Mouse (Mus musculus) heart, embryonic 12.5 days (tissue): Measurements from ENCODE around the gene Pdzd8. TPM values are rescaled to one million over a fixed set of nuclear protein-coding genes. Genes with fewer than 3 reads are reported as not detected.
A peak's percentile ranks its signal among the peaks of the same experiment; 100 is the strongest.

ENCODE experiments used
- ATAC-seq: fragments of 200-750 bp; cut with Nextera tagmentation; 2 replicates; pipeline ENCODE4 v1.8.0; 2017; ENCODE audit warnings: moderate TSS enrichment, moderate library complexity; ENCODE audit not compliant: insufficient number of reproducible peaks, low FRiP score
- H3K27ac ChIP-seq: fragments of 300-500 bp; sonication (generic); 2 replicates; pipeline ENCODE4 v1.5.1; 2016; ENCODE audit warnings: mild to moderate bottlenecking, moderate library complexity; ENCODE audit not compliant: poor library complexity, severe bottlenecking
- H3K27me3 ChIP-seq: fragments of 300-500 bp; sonication (generic); replicated peaks from 2 replicates; pipeline ENCODE4 v1.6.1; 2016; ENCODE audit warnings: mild to moderate bottlenecking, moderate library complexity
- H3K36me3 ChIP-seq: fragments of 300-500 bp; sonication (generic); 2 replicates; pipeline ENCODE4 v1.6.1; 2016; ENCODE audit warnings: mild to moderate bottlenecking, moderate library complexity
- H3K4me1 ChIP-seq: fragments of 300-500 bp; sonication (generic); replicated peaks from 2 replicates; pipeline ENCODE4 v1.6.1; 2016; ENCODE audit warnings: mild to moderate bottlenecking
- H3K4me2 ChIP-seq: fragments of 300-500 bp; sonication (generic); 2 replicates; pipeline ENCODE4 v1.6.1; 2016; ENCODE audit warnings: mild to moderate bottlenecking, moderate library complexity
- H3K4me3 ChIP-seq: fragments of 300-500 bp; sonication (generic); 2 replicates; pipeline ENCODE4 v1.5.1; 2016; ENCODE audit warnings: mild to moderate bottlenecking
- H3K9ac ChIP-seq: fragments of 300-500 bp; sonication (generic); 2 replicates; pipeline ENCODE4 v1.6.1; 2016; ENCODE audit warnings: mild to moderate bottlenecking, moderate library complexity
- H3K9me3 ChIP-seq: fragments of 300-500 bp; sonication (generic); replicated peaks from 2 replicates; pipeline ENCODE4 v1.6.1; 2016; ENCODE audit warnings: mild to moderate bottlenecking, moderate library complexity
- WGBS: fragments of 180-500 bp; shearing (Covaris S2); methylation state at CpG from one replicate; pipeline ENCODE4 v1.1.7; 2016; 5-methylcytosine and 5-hydroxymethylcytosine counted together
- polyA plus RNA-seq: library from polyadenylated mRNA; unstranded; fragments of >200 nt; fragmentation: Nextera tagmentation; extraction: Ambion mirVana; gene quantifications from 2 replicates; pipeline ENCODE4 v1.2.1, GENCODE M21; 2016

Gene Pdzd8
- polyA plus RNA-seq, 1 experiment from 2014 or later, result 14.1 TPM

DNA sequence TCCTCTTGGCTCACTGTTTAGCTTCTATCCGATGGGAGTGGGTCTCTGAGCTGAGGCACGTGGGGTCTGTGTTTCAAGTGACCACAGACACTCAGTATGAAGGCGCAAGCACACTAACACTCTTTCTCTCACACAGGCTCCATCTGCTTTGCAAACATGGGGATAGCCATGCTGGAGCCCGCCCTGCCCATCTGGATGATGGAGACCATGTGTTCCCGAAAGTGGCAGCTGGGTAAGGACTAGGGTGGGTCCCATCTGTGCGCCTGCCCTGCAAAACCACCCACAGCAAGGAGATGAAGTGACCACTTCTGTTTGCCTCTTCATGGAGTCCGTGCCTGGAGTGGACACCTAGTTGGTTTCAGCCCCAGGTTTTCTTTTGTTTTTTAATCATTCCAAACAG lies 69.2 kb downstream of the Pdzd8 start:
- no peak for ATAC-seq
- WGBS, result 86% methylated on average over 7 of the region's 7 CpGs
- H3K9ac ChIP-seq, result no peak overlapping the region
- H3K4me3 ChIP-seq, result no peak overlapping the region
- no peaks in the 10 kb centered on the region for H3K4me1 ChIP-seq
- H3K4me2 ChIP-seq, result no peak overlapping the region
- no peaks in the 10 kb centered on the region for H3K27me3 ChIP-seq
- H3K9me3 ChIP-seq, result no peaks in the 10 kb centered on the region; the same call in 1 of the 2 replicates
- H3K36me3 ChIP-seq, result peaks cover 9% of the 10 kb centered on the region
- no peak overlapping the region for H3K27ac ChIP-seq

DNA sequence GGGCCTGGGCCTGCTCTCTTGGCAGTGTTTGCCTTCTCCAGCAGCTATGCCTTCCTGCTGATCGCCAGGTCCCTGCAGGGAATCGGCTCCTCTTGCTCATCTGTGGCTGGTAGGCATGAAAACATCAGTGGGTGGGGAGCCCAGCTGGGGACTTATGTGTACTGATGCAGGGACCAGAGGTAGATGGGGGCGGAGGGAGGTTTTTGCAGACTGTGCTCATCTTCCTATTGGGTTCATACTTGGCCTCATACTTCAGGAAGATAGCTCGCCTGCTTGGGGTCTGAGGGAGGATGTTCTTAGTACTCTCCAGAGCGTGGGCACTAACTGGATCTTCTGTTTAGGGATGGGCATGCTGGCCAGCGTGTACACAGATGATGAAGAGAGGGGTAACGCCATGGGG lies 72.4 kb downstream of the Pdzd8 start:
- Histone ChIP-seq H3K4me2 (no peak overlapping the region), H3K4me1 (no peaks in the 10 kb centered on the region), H3K4me3 (no peak overlapping the region), H3K9me3 (no peaks in the 10 kb centered on the region), H3K36me3 (no peaks in the 10 kb centered on the region), H3K27me3 (no peaks in the 10 kb centered on the region), H3K9ac (no peak overlapping the region), H3K27ac (no peak overlapping the region)
- ATAC-seq, result no peak
- WGBS, result 82% methylated on average over 7 of the region's 7 CpGs

DNA sequence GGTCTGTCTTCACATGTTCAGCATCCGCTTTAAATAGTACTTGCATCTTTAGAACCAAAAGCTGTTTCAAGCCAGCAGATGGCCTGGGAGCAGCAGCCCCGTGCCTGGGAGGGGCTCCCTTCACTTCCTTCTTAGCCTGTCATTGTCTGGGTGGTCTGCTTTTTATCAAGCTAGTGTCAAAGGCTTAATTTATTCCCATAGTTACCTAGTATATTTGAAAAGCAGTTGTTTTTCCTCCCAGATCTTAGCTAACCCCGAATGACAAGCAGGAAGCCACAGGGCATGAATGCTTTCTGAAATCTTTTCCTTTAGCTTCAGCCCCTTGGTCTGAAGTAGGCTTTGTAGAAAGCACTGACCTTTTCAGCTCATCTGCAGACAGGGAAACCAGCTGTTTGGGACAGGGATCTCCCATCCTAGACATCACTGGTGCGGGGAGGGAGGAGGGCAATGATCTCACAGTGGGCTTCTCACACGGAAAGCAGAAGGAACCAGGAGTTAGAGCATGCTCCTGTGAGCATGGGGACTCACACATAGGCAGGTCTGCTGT lies 78.1 kb downstream of the Pdzd8 start:
- Histone ChIP-seq H3K9ac (no peak overlapping the region), H3K4me3 (no peak overlapping the region), H3K4me2 (peak overlapping the region; percentile 41), H3K36me3 (no peaks in the 10 kb centered on the region), H3K9me3 (no peaks in the 10 kb centered on the region), H3K4me1 (peaks cover 12% of the 10 kb centered on the region), H3K27me3 (peaks cover 20% of the 10 kb centered on the region), H3K27ac (peak overlapping the region; percentile 20; the same call in 1 of the 2 replicates)
- WGBS, result 8% methylated on average over 5 of the region's 5 CpGs
- peak; percentile 68; the same call in 1 of the 2 replicates for ATAC-seq

DNA sequence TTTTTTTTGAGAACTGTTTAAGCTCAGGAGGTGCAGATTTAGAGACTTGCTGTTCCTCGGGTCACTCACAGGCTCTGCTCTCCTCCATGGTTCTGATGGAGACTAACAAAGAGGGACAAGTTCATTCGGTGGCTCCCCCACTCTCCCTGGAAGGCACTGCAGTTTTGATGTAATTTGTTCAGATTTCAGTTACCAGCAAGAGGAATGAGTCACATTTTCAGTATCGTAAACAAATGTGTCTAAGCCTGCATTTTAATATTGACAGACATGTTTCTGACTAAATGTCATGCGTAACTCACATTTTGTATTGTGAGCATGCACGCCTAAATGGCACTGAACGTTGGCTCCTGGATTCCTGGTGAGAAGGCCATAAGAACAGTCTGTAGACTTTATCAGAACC lies 79.7 kb downstream of the Pdzd8 start:
- no peak overlapping the region for H3K4me2 ChIP-seq
- H3K27me3 ChIP-seq, result peaks cover 24% of the 10 kb centered on the region
- H3K9me3 ChIP-seq, result no peaks in the 10 kb centered on the region
- H3K4me3 ChIP-seq, result no peak overlapping the region
- H3K9ac ChIP-seq, result no peak overlapping the region
- H3K4me1 ChIP-seq, result peaks cover 21% of the 10 kb centered on the region
- H3K36me3 ChIP-seq, result no peaks in the 10 kb centered on the region
- WGBS, result 72% methylated on average over 6 of the region's 6 CpGs
- no peak overlapping the region for H3K27ac ChIP-seq
- ATAC-seq, result no peak

DNA sequence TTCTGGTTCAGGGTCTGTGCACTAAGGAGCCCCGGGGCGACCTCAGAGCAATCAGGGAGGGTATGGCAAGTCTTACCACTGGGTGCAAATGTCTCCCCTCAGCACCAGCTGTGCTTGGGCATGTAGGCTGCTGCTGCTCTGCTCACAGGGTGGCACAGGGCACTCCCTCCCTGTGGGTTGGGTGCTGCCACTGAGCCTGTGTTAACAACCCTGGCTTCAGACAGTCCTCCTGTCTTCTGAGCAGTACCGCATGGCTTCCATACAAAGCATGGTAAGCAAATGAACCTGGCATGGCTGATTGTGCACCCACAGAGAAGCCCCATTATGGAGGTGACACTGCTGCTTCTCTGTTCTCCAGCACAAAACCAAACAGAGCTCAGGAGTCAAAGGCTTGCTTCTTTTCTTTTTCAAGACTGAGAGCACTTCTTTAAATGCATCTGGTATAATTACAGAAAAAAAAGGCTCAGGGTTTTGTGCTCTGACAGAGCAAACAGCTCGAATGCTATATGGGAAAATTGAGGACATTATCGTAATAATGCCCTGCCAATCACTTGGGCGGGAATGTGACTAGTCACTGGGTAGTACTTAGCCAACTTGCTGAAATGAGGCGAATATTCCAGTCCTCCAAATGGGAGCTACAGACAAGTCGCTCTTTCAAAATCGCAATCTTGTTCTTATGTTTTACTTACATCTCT lies 80.6 kb downstream of the Pdzd8 start:
- H3K9ac ChIP-seq, result no peak overlapping the region
- 81% methylated on average over 9 of the region's 9 CpGs for WGBS
- H3K9me3 ChIP-seq, result no peaks in the 10 kb centered on the region
- H3K36me3 ChIP-seq, result no peaks in the 10 kb centered on the region
- H3K4me1 ChIP-seq, result peaks cover 28% of the 10 kb centered on the region
- no peak for ATAC-seq
- H3K4me2 ChIP-seq, result no peak overlapping the region
- peaks cover 32% of the 10 kb centered on the region for H3K27me3 ChIP-seq
- no peak overlapping the region for H3K27ac ChIP-seq
- H3K4me3 ChIP-seq, result no peak overlapping the region

DNA sequence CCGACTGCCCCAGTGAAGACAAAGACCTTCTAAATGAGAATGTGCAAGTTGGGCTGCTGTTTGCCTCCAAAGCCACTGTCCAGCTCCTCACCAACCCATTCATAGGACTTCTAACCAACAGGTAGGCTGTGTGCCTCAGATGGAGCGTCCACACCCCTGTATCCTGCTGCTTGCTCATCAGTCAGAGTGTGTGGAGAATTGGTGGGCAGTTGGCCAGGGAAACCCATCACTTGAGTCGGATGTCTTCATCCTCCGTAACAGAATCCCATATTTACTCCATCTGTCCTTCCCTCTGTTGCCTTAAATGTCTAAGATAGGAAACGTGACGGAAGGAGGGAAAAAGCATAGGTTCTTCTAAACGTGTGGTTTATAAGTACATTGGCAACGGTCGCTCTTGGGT lies 82.4 kb downstream of the Pdzd8 start:
- no peak overlapping the region for H3K4me2 ChIP-seq
- H3K4me1 ChIP-seq, result peaks cover 34% of the 10 kb centered on the region
- 89% methylated on average over 9 of the region's 9 CpGs for WGBS
- H3K36me3 ChIP-seq, result no peaks in the 10 kb centered on the region
- no peak for ATAC-seq
- H3K9me3 ChIP-seq, result no peaks in the 10 kb centered on the region
- peaks cover 39% of the 10 kb centered on the region for H3K27me3 ChIP-seq
- no peak overlapping the region for H3K4me3 ChIP-seq
- H3K27ac ChIP-seq, result no peak overlapping the region
- no peak overlapping the region for H3K9ac ChIP-seq

DNA sequence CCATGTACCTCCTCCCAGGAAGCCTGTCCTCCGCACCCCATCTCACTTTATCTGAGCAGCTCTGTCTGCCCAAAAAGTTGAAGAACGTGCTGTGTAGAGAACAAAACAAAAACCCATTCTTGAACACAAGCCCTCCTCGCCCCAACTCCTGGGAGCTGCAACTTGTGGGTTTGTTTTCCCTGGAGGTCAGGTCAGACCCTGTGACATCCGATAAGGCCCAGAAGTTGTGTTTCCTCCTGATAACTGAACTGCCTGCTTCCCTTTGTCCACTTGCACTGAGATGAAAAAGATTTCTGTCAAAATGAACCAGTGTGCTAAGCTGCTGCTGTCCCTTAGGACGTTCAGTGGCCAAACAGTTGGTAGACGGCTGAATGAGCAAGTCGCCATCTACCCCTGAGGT lies 84.0 kb downstream of the Pdzd8 start:
- H3K27ac ChIP-seq, result no peak overlapping the region
- no peaks in the 10 kb centered on the region for H3K36me3 ChIP-seq
- 34% methylated on average over 7 of the region's 7 CpGs for WGBS
- H3K4me2 ChIP-seq, result peak overlapping the region; percentile 87
- H3K27me3 ChIP-seq, result peaks cover 39% of the 10 kb centered on the region
- H3K4me3 ChIP-seq, result peak overlapping the region; percentile 54
- ATAC-seq, result peak; percentile 76
- 0 out of 2 replicates have a peak overlapping the region, but pooled peaks have one; percentile 58 for H3K9ac ChIP-seq
- 0 out of 2 replicates have a peak, but pooled peaks cover 3% of the 10 kb centered on the region for H3K9me3 ChIP-seq
- H3K4me1 ChIP-seq, result peaks cover 22% of the 10 kb centered on the region

DNA sequence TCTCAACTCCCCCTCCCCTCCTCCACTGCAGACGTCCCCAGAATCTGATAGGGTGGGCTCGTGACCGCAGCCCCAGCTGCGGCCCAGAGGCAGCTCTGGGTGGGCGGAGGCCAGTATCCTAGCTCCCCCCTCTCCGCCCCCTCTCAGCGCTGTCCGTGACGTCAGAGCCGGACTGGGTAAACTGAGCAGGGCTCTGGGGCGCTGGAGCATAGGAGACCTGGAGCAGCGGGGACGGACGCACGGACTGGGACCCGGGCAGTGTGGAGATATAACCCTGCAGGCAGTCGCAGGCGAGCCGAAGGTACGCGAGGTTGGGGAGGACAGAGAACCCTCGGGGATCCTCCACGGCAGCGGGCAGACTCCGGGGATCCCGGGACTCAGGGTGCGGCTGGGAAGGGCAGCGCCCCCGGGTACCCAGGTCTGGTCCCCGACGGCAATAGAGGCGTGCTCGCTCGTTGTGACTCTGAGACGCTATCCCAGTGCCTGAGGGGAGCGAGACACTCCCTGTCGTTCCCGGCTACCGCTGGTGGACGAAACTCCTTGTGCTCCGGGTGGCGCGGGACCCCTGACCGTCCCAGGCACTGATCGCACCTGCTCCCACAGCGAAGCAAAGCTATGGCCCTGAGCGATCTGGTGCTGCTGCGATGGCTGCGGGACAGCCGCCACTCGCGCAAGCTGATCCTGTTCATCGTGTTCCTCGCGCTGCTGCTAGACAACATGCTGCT lies 84.7 kb downstream of the Pdzd8 start, which contains the start of gene Slc18a2:
Gene Slc18a2 (plus strand): TSS at position 179 of the 725 bp plus-strand sequence.
- peak within 1 kb of the TSS; percentile 58 for H3K9ac ChIP-seq

DNA sequence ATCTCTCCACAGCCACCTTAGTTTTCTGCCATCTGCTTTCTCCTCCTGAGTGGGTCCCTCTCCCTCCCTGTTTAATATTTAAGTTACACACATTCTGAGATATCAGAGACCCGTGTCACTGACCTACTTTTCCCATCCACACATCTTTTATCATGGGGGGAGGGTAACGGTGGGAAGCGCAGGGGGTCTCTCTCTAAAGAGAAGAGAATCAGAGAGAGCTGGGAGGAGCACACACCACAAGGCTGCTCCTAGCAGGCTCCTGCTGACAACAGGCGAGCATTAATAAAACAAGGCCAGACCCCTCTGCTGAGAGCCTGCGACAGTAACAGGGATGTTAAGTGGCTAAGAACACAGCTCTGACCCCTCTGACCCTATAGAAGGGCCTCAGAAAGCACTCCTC lies 85.9 kb downstream of the Pdzd8 start:
- peaks cover 22% of the 10 kb centered on the region for H3K4me1 ChIP-seq
- no peak for ATAC-seq
- no peak overlapping the region for H3K4me3 ChIP-seq
- no peaks in the 10 kb centered on the region for H3K36me3 ChIP-seq
- H3K27me3 ChIP-seq, result peaks cover 41% of the 10 kb centered on the region
- H3K9ac ChIP-seq, result no peak overlapping the region
- 32% methylated on average over 5 of the region's 5 CpGs for WGBS
- H3K9me3 ChIP-seq, result 0 out of 2 replicates have a peak, but pooled peaks cover 3% of the 10 kb centered on the region
- H3K27ac ChIP-seq, result no peak overlapping the region
- H3K4me2 ChIP-seq, result no peak overlapping the region

More for the DNA sequence above, 84.7 kb downstream of the Pdzd8 start, which contains the start of gene Slc18a2:
- H3K27ac ChIP-seq, result no peak within 1 kb of the TSS
- under 1% methylated on average over 55 of the region's 55 CpGs for WGBS
- H3K4me3 ChIP-seq, result peak within 1 kb of the TSS; percentile 54
- H3K27me3 ChIP-seq, result peaks cover 44% of the 10 kb centered on the region
- H3K4me1 ChIP-seq, result peaks cover 22% of the 10 kb centered on the region
- H3K4me2 ChIP-seq, result peak within 1 kb of the TSS; percentile 87
- H3K36me3 ChIP-seq, result no peaks in the 10 kb centered on the region
- ATAC-seq, result peak; percentile 91
- 0 out of 2 replicates have a peak, but pooled peaks cover 3% of the 10 kb centered on the region for H3K9me3 ChIP-seq

DNA sequence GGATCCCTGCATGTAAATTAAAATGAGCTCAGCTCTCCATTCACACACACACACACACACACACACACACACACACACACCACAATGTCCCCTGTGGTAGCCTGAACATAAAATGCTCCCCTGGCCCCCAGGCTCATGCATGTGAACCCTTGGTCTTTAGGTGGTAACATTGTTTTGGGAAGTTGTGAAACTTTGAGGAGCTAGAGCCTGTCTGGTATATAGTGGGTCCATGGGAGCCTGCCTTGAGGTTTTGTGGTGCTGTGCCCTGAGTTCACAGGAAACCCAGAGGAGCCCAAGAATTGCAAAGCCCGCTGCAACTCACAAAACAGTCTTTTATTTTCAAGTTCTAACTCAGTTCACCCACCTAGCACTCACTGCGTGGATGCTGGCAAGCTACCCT lies 92.9 kb downstream of the Pdzd8 start:
- 69% methylated on average over 2 of the region's 2 CpGs for WGBS
- H3K27ac ChIP-seq, result no peak overlapping the region
- no peaks in the 10 kb centered on the region for H3K36me3 ChIP-seq
- no peak overlapping the region for H3K4me2 ChIP-seq
- H3K9me3 ChIP-seq, result 0 out of 2 replicates have a peak, but pooled peaks cover 3% of the 10 kb centered on the region
- H3K4me3 ChIP-seq, result no peak overlapping the region
- no peak for ATAC-seq
- no peaks in the 10 kb centered on the region for H3K4me1 ChIP-seq
- H3K27me3 ChIP-seq, result 0 out of 2 replicates have a peak, but pooled peaks cover 5% of the 10 kb centered on the region
- no peak overlapping the region for H3K9ac ChIP-seq
